Mouse (Mus musculus) right cerebral cortex, adult 18-20 months (tissue): ENCODE results near the gene T2.
"Not testable (repeated sequence)": the region's sequence is repeated elsewhere in the genome, so short reads cannot be mapped to it uniquely, and the experiment has no call there.

Experiments used
- DNase-seq: peaks from one replicate; pipeline ENCODE4 v3.0.0; 2022; ENCODE audit warnings: mixed read lengths

Gene T2

GRCm38 (mm10) chr17:8355692-8356091 lies at the start of gene T2:
T2 (plus strand) TSS chr17:8355992.
- DNase-seq: no peak

- DNase-seq: peak; percentile 98
These were observed 44.8 kb upstream of the T2 start, which contains the start of gene Sft2d1 for GRCm38 (mm10) chr17:8310838-8311614. Sft2d1 (plus strand) TSS chr17:8311102.

- DNase-seq: no peak
These were observed 44.0 kb upstream of the T2 start for GRCm38 (mm10) chr17:8311751-8312150.

- DNase-seq: no peak
These were observed 41.8 kb upstream of the T2 start for GRCm38 (mm10) chr17:8313976-8314375.

- DNase-seq: no peak
These were observed 39.5 kb upstream of the T2 start for GRCm38 (mm10) chr17:8316251-8316650.

- not testable (repeated sequence) for DNase-seq
These were observed 28.9 kb upstream of the T2 start for GRCm38 (mm10) chr17:8326877-8327276.

GRCm38 (mm10) chr17:8328511-8329174 lies 27.1 kb upstream of the T2 start:
- no peak for DNase-seq

- no peak for DNase-seq
These were observed 25.2 kb upstream of the T2 start for GRCm38 (mm10) chr17:8330602-8331001.

- not testable (repeated sequence) for DNase-seq
These were observed 18.6 kb upstream of the T2 start, which contains the start of gene Prr18 for GRCm38 (mm10) chr17:8337159-8337558. Prr18 (plus strand) TSS chr17:8337459.

GRCm38 (mm10) chr17:8339666-8340374 lies 16.0 kb upstream of the T2 start:
- no peak for DNase-seq

- peak; percentile 55 for DNase-seq
These were observed 15.1 kb upstream of the T2 start for GRCm38 (mm10) chr17:8340407-8341359.

GRCm38 (mm10) chr17:8341360-8341963 lies 14.3 kb upstream of the T2 start:
- DNase-seq: no peak

- no peak for DNase-seq
These were observed 13.1 kb upstream of the T2 start for GRCm38 (mm10) chr17:8342706-8343105.

- DNase-seq: no peak
These were observed 12.4 kb upstream of the T2 start for GRCm38 (mm10) chr17:8343416-8343815.

- DNase-seq: no peak
These were observed 8.0 kb upstream of the T2 start for GRCm38 (mm10) chr17:8347765-8348285.

- DNase-seq: no peak
These were observed 6.9 kb upstream of the T2 start for GRCm38 (mm10) chr17:8348941-8349340.

- DNase-seq: peak; percentile 68
These were observed 4.7 kb upstream of the T2 start for GRCm38 (mm10) chr17:8351088-8351487.

GRCm38 (mm10) chr17:8357498-8357897 lies 1.7 kb downstream of the T2 start:
- no peak for DNase-seq

GRCm38 (mm10) chr17:8360876-8361275 lies 5.1 kb downstream of the T2 start:
- no peak for DNase-seq

GRCm38 (mm10) chr17:8361281-8362103 lies 5.7 kb downstream of the T2 start:
- DNase-seq: no peak
